Mouse (Mus musculus) kidney, adult 2 months (tissue): Measurements from ENCODE around the gene Birc5. TPM values are rescaled to one million over a fixed set of nuclear protein-coding genes. Genes with fewer than 3 reads are reported as not detected.

Experiments used
- DNase-seq: peaks from one replicate; pipeline ENCODE4 v3.0.0; 2021
- H3K27ac ChIP-seq: fragments of 200-500 bp; 2 replicates; pipeline ENCODE4 v1.5.1; 2012; ENCODE audit warnings: low read depth, low read length, control low read depth, inconsistent platforms; ENCODE audit not compliant: insufficient read depth
- H3K27me3 ChIP-seq: fragments of 200-500 bp; replicated peaks from 2 replicates; pipeline ENCODE4 v1.6.1; 2012; ENCODE audit warnings: mild to moderate bottlenecking, moderate library complexity, low read length, inconsistent platforms; ENCODE audit not compliant: control insufficient read depth, insufficient read depth
- H3K36me3 ChIP-seq: fragments of 200-500 bp; 2 replicates; pipeline ENCODE4 v1.6.1; 2012; ENCODE audit warnings: mild to moderate bottlenecking, moderate library complexity, low read length, inconsistent platforms; ENCODE audit not compliant: control insufficient read depth, insufficient read depth
- H3K4me1 ChIP-seq: fragments of 200-500 bp; 2 replicates; pipeline ENCODE4 v1.6.1; 2011; ENCODE audit warnings: low read length; ENCODE audit not compliant: control insufficient read depth, insufficient read depth
- H3K4me3 ChIP-seq: fragments of 200-500 bp; 2 replicates; pipeline ENCODE4 v1.5.1; 2011; ENCODE audit warnings: mild to moderate bottlenecking, low read depth, low read length, control low read depth; ENCODE audit not compliant: insufficient read depth
- CTCF ChIP-seq: fragments of 200-500 bp; conservative IDR thresholded peaks from 2 replicates; pipeline ENCODE4 v1.5.1; 2011; ENCODE audit warnings: low read depth, mild to moderate bottlenecking, control low read depth, low read length, moderate library complexity, mixed read lengths; ENCODE audit not compliant: insufficient read depth, insufficient read length
- POLR2A ChIP-seq: fragments of 200-500 bp; IDR thresholded peaks from one replicate; pipeline ENCODE4 v1.6.1; 2011; ENCODE audit warnings: low read depth, low read length, control low read depth
- WGBS: fragments of 180-500 bp; shearing (Covaris S2); methylation state at CpG from one replicate; pipeline ENCODE4 v1.1.7; 2018; 5-methylcytosine and 5-hydroxymethylcytosine counted together
- polyA plus RNA-seq: library from polyadenylated mRNA; depleted of rRNA; stranded (reverse); fragments of >200 nt; gene quantifications from 2 replicates; pipeline ENCODE4 v1.2.3, GENCODE M21; 2012

Birc5 gene
- polyA plus RNA-seq, 1 experiment, result 1.3 TPM

GRCm38 (mm10) chr11:117877917-117878745 is 29.1 kb downstream of the Birc5 start:
- TF ChIP-seq POLR2A (no peak), CTCF (no peak)
- H3K36me3 ChIP-seq, result no peaks in the 10 kb centered on the region
- no peaks in the 10 kb centered on the region for H3K27me3 ChIP-seq
- H3K4me3 ChIP-seq, result no peak overlapping the region
- peaks cover 8% of the 10 kb centered on the region for H3K4me1 ChIP-seq
- no peak overlapping the region for H3K27ac ChIP-seq
- DNase-seq, result peak; percentile 49
- 14% methylated on average over 13 of the region's 13 CpGs for WGBS

DNA sequence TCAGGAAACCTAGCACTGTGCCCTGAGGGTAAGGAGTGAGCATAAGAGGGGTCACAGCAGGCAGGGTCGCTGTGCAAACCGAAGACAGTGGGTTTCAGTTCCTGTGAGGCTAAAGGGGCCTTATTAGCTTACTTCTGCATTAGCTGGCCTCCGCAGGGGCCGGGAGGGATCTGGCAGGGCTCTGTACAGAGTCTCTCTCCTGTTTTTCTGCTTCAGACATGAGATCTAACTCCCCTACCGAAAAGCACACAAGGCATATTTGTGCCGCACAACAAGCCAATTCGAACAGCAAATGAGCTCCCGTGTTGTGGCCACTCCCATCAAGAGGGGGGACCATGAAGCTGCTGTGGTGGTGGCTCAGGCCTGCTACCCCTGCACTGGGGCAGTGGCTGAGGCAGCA is 29.8 kb downstream of the Birc5 start:
- DNase-seq, result no peak
- H3K27ac ChIP-seq, result no peak overlapping the region
- peaks cover 8% of the 10 kb centered on the region for H3K4me1 ChIP-seq
- TF ChIP-seq CTCF (no peak), POLR2A (no peak)
- H3K4me3 ChIP-seq, result no peak overlapping the region
- WGBS, result 37% methylated on average over 8 of the region's 8 CpGs
- H3K27me3 ChIP-seq, result no peaks in the 10 kb centered on the region
- no peaks in the 10 kb centered on the region for H3K36me3 ChIP-seq

- WGBS, result 82% methylated on average over 6 of the region's 6 CpGs
- DNase-seq, result no peak
- no peaks in the 10 kb centered on the region for H3K27me3 ChIP-seq
- TF ChIP-seq CTCF, result no peak
- TF ChIP-seq POLR2A, result no peak
- H3K4me3 ChIP-seq, result no peak overlapping the region
- H3K4me1 ChIP-seq, result peaks cover 8% of the 10 kb centered on the region
- H3K27ac ChIP-seq, result no peak overlapping the region
- H3K36me3 ChIP-seq, result no peaks in the 10 kb centered on the region
Observed at GRCm38 (mm10) chr11:117879676-117880075, 30.6 kb downstream of the Birc5 start.

DNA sequence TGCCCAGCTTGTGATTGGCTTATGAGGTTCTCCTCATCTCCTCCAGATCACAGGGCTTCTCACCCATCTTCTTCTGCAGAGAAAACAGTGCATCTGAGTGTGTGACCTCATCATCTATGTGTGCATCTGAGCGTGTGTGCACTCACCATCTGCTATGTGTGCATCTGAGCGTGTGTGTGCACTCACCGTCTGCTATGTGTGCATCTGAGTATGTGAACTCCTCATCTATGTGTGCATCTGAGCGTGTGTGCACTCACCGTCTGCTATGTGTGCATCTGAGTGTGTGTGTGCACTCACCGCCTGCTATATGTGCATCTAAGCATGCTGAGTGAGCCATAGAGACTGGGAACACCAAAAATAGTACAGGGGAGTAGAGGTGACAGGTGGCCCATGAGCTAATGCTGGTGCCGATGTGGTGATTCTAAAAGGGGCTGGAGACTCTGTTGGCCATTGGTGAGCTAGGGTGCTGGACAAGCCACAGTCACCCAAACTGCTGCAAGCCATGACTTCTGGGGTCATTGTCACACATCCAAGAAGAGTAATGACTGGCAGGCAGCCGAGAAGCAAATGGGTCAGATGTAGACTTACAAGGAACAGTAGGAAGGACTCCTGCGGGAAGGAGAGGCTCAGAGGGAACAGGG is 31.4 kb downstream of the Birc5 start:
- Histone ChIP-seq H3K4me3 (no peak overlapping the region), H3K27me3 (no peaks in the 10 kb centered on the region), H3K4me1 (peaks cover 8% of the 10 kb centered on the region), H3K27ac (no peak overlapping the region), H3K36me3 (no peaks in the 10 kb centered on the region)
- DNase-seq, result no peak
- TF ChIP-seq POLR2A (no peak), CTCF (no peak)
- 91% methylated on average over 9 of the region's 9 CpGs for WGBS

- 79% methylated on average over 6 of the region's 6 CpGs for WGBS
- H3K27me3 ChIP-seq, result no peaks in the 10 kb centered on the region
- no peak overlapping the region for H3K27ac ChIP-seq
- H3K4me1 ChIP-seq, result peaks cover 12% of the 10 kb centered on the region
- H3K36me3 ChIP-seq, result no peaks in the 10 kb centered on the region
- no peak overlapping the region for H3K4me3 ChIP-seq
- DNase-seq, result no peak
- TF ChIP-seq CTCF (no peak), POLR2A (no peak)
Observed at GRCm38 (mm10) chr11:117880977-117881358, 31.9 kb downstream of the Birc5 start.

GRCm38 (mm10) chr11:117881787-117882186 is 32.7 kb downstream of the Birc5 start:
- TF ChIP-seq CTCF, result no peak
- TF ChIP-seq POLR2A, result no peak
- no peak overlapping the region for H3K27ac ChIP-seq
- H3K4me3 ChIP-seq, result no peak overlapping the region
- 20% methylated on average over 8 of the region's 8 CpGs for WGBS
- H3K36me3 ChIP-seq, result no peaks in the 10 kb centered on the region
- peaks cover 12% of the 10 kb centered on the region for H3K4me1 ChIP-seq
- DNase-seq, result peak; percentile 86
- H3K27me3 ChIP-seq, result no peaks in the 10 kb centered on the region

- peaks cover 12% of the 10 kb centered on the region for H3K4me1 ChIP-seq
- DNase-seq, result peak; percentile 64
- no peak overlapping the region for H3K27ac ChIP-seq
Observed at GRCm38 (mm10) chr11:117882208-117882607, 33.2 kb downstream of the Birc5 start.

More at GRCm38 (mm10) chr11:117882208-117882607, 33.2 kb downstream of the Birc5 start:
- no peak for TF ChIP-seq POLR2A
- no peak for TF ChIP-seq CTCF
- Histone ChIP-seq H3K27me3 (no peaks in the 10 kb centered on the region), H3K36me3 (no peaks in the 10 kb centered on the region), H3K4me3 (no peak overlapping the region)
- 74% methylated on average over 1 of the region's 1 CpGs for WGBS
